Mouse (Mus musculus): Measurements from ENCODE around the gene Tenm1.

- no peak for TF ChIP-seq CTCF (IDR thresholded peaks at IDR 0.05; ENCODE audit: low read depth, low read length)
- TF ChIP-seq TAL1 (conservative IDR thresholded peaks at IDR 0.05; ENCODE audit: low read depth, low read length), result no peak
- TF ChIP-seq GATA1 (IDR thresholded peaks at IDR 0.05; ENCODE audit: borderline replicate concordance, low read length), result no peak
These were observed 38.4 kb upstream of the Tenm1 start for GRCm38 (mm10) chrX:43467311-43467710.

Data from G1E (cell line).